Mouse (Mus musculus): ENCODE results near the gene Gpr65. TPM values are rescaled to one million over a fixed set of nuclear protein-coding genes. Genes with fewer than 3 reads are reported as not detected.

Gpr65 gene
- total and polyA plus RNA-seq, 3 experiments = 31.9 to 80.5 (median 80.3) TPM

DNA sequence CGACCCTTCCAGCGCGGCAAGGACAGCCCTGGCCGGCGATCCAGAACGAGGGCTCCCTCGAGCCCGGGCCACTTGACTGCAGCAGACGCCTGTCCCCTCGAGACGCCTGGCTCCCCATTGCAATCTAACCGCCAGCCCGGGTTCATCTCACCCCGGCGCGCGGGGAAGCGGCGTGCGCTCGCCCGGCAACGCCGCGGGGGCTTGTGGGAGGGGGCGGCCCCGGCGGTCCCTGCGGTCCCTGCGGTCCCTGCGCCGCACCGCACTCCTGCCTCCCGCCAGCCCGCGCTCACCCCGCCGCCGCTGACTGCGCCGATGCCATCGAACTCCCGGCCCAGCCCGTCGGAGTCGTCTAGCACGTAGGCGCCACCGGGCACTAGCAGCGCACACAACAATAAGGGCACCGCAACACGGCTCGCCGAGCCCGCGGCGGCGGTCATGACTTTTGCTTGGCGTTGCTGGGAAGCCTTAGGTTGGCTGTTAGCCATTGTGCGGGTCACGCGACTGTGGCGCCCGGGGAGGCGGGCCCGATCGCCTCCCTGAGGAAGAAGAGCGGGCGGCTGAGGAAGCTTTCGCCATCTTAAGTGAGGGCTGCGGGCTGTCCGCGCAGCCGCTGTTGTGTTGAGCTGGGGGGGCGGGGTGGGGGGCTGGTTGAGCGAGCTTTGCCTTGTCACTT lies 9.5 kb upstream of the Gpr65 start, which contains the start of gene Galc (continued):
- TF ChIP-seq CTCF (conservative IDR thresholded peaks at IDR 0.05 in 1 of 2, IDR thresholded peaks at IDR 0.05 in 1 of 2; ENCODE audit: low read depth in 2 of 2, low read length in 2 of 2) (no peak), MAFK (IDR thresholded peaks at IDR 0.05; ENCODE audit: insufficient replicate concordance, low read length) (no peak), IRF4 (IDR thresholded peaks at IDR 0.05; ENCODE audit: low read depth, low read length) (no peak), ETS1 (conservative IDR thresholded peaks at IDR 0.05; ENCODE audit: low read depth, low read length) (no peak), PAX5 (IDR thresholded peaks at IDR 0.05; ENCODE audit: low read length) (no peak), ZC3H11A (IDR thresholded peaks at IDR 0.05; ENCODE audit: low read depth, low read length) (no peak), ZNF384 (IDR thresholded peaks at IDR 0.05; ENCODE audit: low read depth, low read length) (no peak), RCOR1 (conservative IDR thresholded peaks at IDR 0.05; ENCODE audit: low read depth, low read length) (no peak)

- 0 out of 2 replicates have a peak, but pooled peaks have one; percentile 36 for TF ChIP-seq TBP (conservative IDR thresholded peaks at IDR 0.05; ENCODE audit: low read depth, low read length)
- peak; percentile 3; the same call in 1 of the 2 replicates for TF ChIP-seq ELF1 (IDR thresholded peaks at IDR 0.05; ENCODE audit: low read depth, low read length)
- no peak for TF ChIP-seq CTCF (conservative IDR thresholded peaks at IDR 0.05 in 1 of 2, IDR thresholded peaks at IDR 0.05 in 1 of 2; ENCODE audit: low read depth in 2 of 2, low read length in 2 of 2)
- TF ChIP-seq E2F4 (IDR thresholded peaks at IDR 0.05; ENCODE audit: insufficient replicate concordance, low read depth, low read length) = no peak
- no peak for DNase-seq (ENCODE audit: extremely low read depth)
- H3K27me3 ChIP-seq (replicated peaks) = no peaks in the 10 kb centered on the region
- H3K9ac ChIP-seq (ENCODE audit: insufficient read depth, low read depth) = peak overlapping the region; percentile 94
- H3K79me2 ChIP-seq (replicated peaks; ENCODE audit: control insufficient read depth, extremely low read depth, insufficient read depth, poor library complexity, severe bottlenecking) = 0 out of 2 replicates have a peak, but pooled peaks cover 2% of the 10 kb centered on the region
- H3K4me1 ChIP-seq (ENCODE audit: control insufficient read depth in 1 of 2, insufficient read depth in 2 of 2) = peaks cover 10 to 36% of the 10 kb centered on the region in 2 experiments
- in situ Hi-C loops (cut with MboI; ENCODE audit: low pct_ligation_motif_present, low pct_unique_long_range_greater_than_20kb, low sequenced_read_pairs) (no loop called here), dilution Hi-C loops (cut with MboI; ENCODE audit: extremely low pct_ligation_motif_present, extremely low pct_unique_long_range_greater_than_20kb, low sequenced_read_pairs) (no loop called here)
- H3K4me3 ChIP-seq (replicated peaks in 1 of 3; ENCODE audit: low read depth in 2 of 3, low read length in 2 of 3, poor library complexity in 1 of 3) = peak overlapping the region; percentile 78 to 99 (median 88)
- H3K36me3 ChIP-seq (replicated peaks in 1 of 2; ENCODE audit: control insufficient read depth in 1 of 2, insufficient read depth in 1 of 2, low read length in 1 of 2) = no peaks in the 10 kb centered on the region
- H3K27ac ChIP-seq (ENCODE audit: insufficient read depth, low read depth) = no peak overlapping the region
- H3K4me2 ChIP-seq (ENCODE audit: insufficient read depth, low read depth, poor library complexity, severe bottlenecking) = peak overlapping the region; percentile 59
- H3K9me3 ChIP-seq (replicated peaks; ENCODE audit: low read length) = no peaks in the 10 kb centered on the region
Observed at GRCm38 (mm10) chr12:98259518-98259852, 8.9 kb upstream of the Gpr65 start.

- Histone ChIP-seq H3K27me3 (replicated peaks) (no peaks in the 10 kb centered on the region), H3K27ac (ENCODE audit: insufficient read depth, low read depth) (no peak overlapping the region), H3K9ac (ENCODE audit: insufficient read depth, low read depth) (no peak overlapping the region), H3K4me2 (ENCODE audit: insufficient read depth, low read depth, poor library complexity, severe bottlenecking) (no peak overlapping the region), H3K4me3 (replicated peaks in 1 of 3; ENCODE audit: low read depth in 2 of 3, low read length in 2 of 3, poor library complexity in 1 of 3) (no peak overlapping the region), H3K36me3 (replicated peaks in 1 of 2; ENCODE audit: control insufficient read depth in 1 of 2, insufficient read depth in 1 of 2, low read length in 1 of 2) (no peaks in the 10 kb centered on the region), H3K9me3 (replicated peaks; ENCODE audit: low read length) (no peaks in the 10 kb centered on the region), H3K79me2 (replicated peaks; ENCODE audit: control insufficient read depth, extremely low read depth, insufficient read depth, poor library complexity, severe bottlenecking) (peaks cover under 1% of the 10 kb centered on the region; the same call in 1 of the 2 replicates), H3K4me1 (ENCODE audit: control insufficient read depth in 1 of 2, insufficient read depth in 2 of 2) (peaks cover 7 to 25% of the 10 kb centered on the region in 2 experiments)
- no peak for DNase-seq (ENCODE audit: extremely low read depth)
- TF ChIP-seq TBP (conservative IDR thresholded peaks at IDR 0.05; ENCODE audit: low read depth, low read length) = no peak
- TF ChIP-seq KAT2A (IDR thresholded peaks at IDR 0.05; ENCODE audit: insufficient replicate concordance, low read length) = no peak
- no peak for TF ChIP-seq NELFE (IDR thresholded peaks at IDR 0.05; ENCODE audit: low read depth, low read length)
- no peak for TF ChIP-seq POLR2AphosphoS2 (IDR thresholded peaks at IDR 0.05; ENCODE audit: low read depth, low read length)
- TF ChIP-seq RCOR1 (conservative IDR thresholded peaks at IDR 0.05; ENCODE audit: low read depth, low read length) = no peak
- no peak for TF ChIP-seq JUND (conservative IDR thresholded peaks at IDR 0.05; ENCODE audit: low read depth, low read length)
- no peak for TF ChIP-seq CHD1 (IDR thresholded peaks at IDR 0.05; ENCODE audit: low read depth, low read length)
- no peak for TF ChIP-seq SIN3A (IDR thresholded peaks at IDR 0.05; ENCODE audit: low read length)
- no peak for TF ChIP-seq USF2 (conservative IDR thresholded peaks at IDR 0.05; ENCODE audit: low read depth, low read length)
- TF ChIP-seq EP300 (IDR thresholded peaks at IDR 0.05; ENCODE audit: low read length) = no peak
- no peak for TF ChIP-seq ZNF384 (IDR thresholded peaks at IDR 0.05; ENCODE audit: low read depth, low read length)
- no peak for TF ChIP-seq HCFC1 (IDR thresholded peaks at IDR 0.05; ENCODE audit: low read depth, low read length)
- no peak for TF ChIP-seq ZC3H11A (IDR thresholded peaks at IDR 0.05; ENCODE audit: low read depth, low read length)
- no peak for TF ChIP-seq E2F4 (IDR thresholded peaks at IDR 0.05; ENCODE audit: insufficient replicate concordance, low read depth, low read length)
- no peak for TF ChIP-seq JUN (IDR thresholded peaks at IDR 0.05; ENCODE audit: insufficient read depth, low read depth, low read length)
- TF ChIP-seq MXI1 (IDR thresholded peaks at IDR 0.05; ENCODE audit: low read depth, low read length) = no peak
- TF ChIP-seq SMC3 (IDR thresholded peaks at IDR 0.05; ENCODE audit: low read depth, low read length) = no peak
- in situ Hi-C loops (cut with MboI; ENCODE audit: low pct_ligation_motif_present, low pct_unique_long_range_greater_than_20kb, low sequenced_read_pairs) (no loop called here), dilution Hi-C loops (cut with MboI; ENCODE audit: extremely low pct_ligation_motif_present, extremely low pct_unique_long_range_greater_than_20kb, low sequenced_read_pairs) (no loop called here)
Observed at GRCm38 (mm10) chr12:98265697-98266096, 2.7 kb upstream of the Gpr65 start.

All from CH12.LX (cell line).